Comparison of ENCODE assay signal across 9 mouse cellular contexts in the genomic region with DNA sequence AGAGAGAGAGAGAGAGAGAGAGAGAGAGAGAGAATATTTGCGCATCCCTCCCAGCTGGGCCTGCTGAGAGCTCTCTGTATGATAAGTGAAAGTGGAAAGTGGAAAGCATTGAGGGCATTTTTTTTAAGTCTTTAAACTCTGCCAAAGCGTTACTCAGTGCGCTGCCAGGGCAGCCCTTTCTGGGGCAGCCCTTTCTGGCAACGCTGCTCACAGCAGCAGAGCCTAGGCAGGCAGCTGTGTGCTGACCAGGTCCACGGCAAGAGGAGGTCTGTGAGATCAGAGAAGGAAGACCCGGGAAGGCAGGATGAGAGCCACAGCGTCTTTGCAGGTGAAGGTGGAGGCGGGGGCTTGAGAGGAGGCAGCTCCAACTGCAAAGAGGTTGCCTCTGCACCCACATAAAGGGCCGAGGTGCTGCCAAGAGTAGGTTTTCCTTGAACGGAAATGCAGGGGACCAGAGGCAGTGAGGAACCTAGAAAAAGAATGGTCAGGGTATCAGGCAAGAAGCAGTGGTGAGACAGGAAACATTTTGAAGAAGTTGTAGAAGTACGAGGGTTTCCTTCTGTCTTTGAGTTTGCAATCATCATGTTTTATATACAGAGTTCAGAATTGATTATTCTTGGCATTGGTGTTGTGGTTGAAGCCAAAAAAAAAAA.
A peak's percentile ranks its signal among the peaks of the same experiment; 100 is the strongest.
DNase-seq lines count a peak whose midpoint lies in the region; ATAC-seq and TF ChIP-seq lines count a peak whose summit lies in the region.
"Had no signal": no experiment of that assay in that cellular context is flagged by ENCODE, and none has a peak within 500 bp of the region (broad histone marks: within the 10 kb centered on the region; RNA-seq: fewer than 3 reads in every experiment).

No protein-coding gene starts in this region.

- H3K27ac ChIP-seq in forebrain, embryonic 16.5 days (ENCODE audit: low read length): peak overlapping the region; percentile 32; the same call in 1 of the 2 replicates
- H3K27ac ChIP-seq in hindbrain, postnatal 0 days: peak overlapping the region; percentile 56; the same call in 1 of the 2 replicates
- H3K27ac ChIP-seq in stomach, embryonic 14.5 days (ENCODE audit: low read length): peak overlapping the region; percentile 68
- H3K27ac ChIP-seq in kidney, embryonic 16.5 days (ENCODE audit: low read length): no peak overlapping the region
- H3K27ac ChIP-seq: macrophage had no signal

- H3K4me3 ChIP-seq in forebrain, embryonic 16.5 days (replicated peaks; ENCODE audit: low read length): no peak overlapping the region
- H3K4me3 ChIP-seq in hindbrain, postnatal 0 days (ENCODE audit: low read length): 0 out of 2 replicates have a peak overlapping the region, but pooled peaks have one; percentile 4
- H3K4me3 ChIP-seq in stomach, embryonic 14.5 days (ENCODE audit: low read depth, low read length): no peak overlapping the region
- H3K4me3 ChIP-seq in kidney, embryonic 16.5 days (ENCODE audit: low read length): no peak overlapping the region

- H3K9me3 ChIP-seq in forebrain, embryonic 16.5 days (ENCODE audit: control insufficient read depth, low read length): no peaks in the 10 kb centered on the region
- no peaks in the 10 kb centered on the region for H3K9me3 ChIP-seq in hindbrain, postnatal 0 days (ENCODE audit: low read length)
- H3K9me3 ChIP-seq in stomach, embryonic 14.5 days (ENCODE audit: control insufficient read depth, low read depth, low read length): no peaks in the 10 kb centered on the region
- H3K9me3 ChIP-seq in kidney, embryonic 16.5 days (ENCODE audit: low read length): no peaks in the 10 kb centered on the region

- peak; percentile 11 for DNase-seq in kidney, postnatal 10 days
- no peak for DNase-seq in kidney, postnatal 25 days
- peak; percentile 19 for DNase-seq in adipocyte (ENCODE audit: low spot score)
- peak; percentile 70 for DNase-seq in hindbrain, postnatal 0 days (ENCODE audit: low spot score)

- H3K9ac ChIP-seq in forebrain, embryonic 16.5 days (replicated peaks; ENCODE audit: low read depth, low read length): no peak overlapping the region
- no peak overlapping the region for H3K9ac ChIP-seq in hindbrain, postnatal 0 days (replicated peaks; ENCODE audit: low read length)
- H3K9ac ChIP-seq in stomach, embryonic 14.5 days (replicated peaks; ENCODE audit: low read depth, low read length): no peak overlapping the region
- no peak overlapping the region for H3K9ac ChIP-seq in kidney, embryonic 16.5 days (replicated peaks; ENCODE audit: low read length)

- H3K36me3 ChIP-seq in forebrain, embryonic 16.5 days (ENCODE audit: control insufficient read depth, insufficient read depth): peaks cover 7% of the 10 kb centered on the region; the same call in 1 of the 2 replicates
- H3K36me3 ChIP-seq in hindbrain, postnatal 0 days (ENCODE audit: insufficient read depth, low read length): 0 out of 2 replicates have a peak, but pooled peaks cover 4% of the 10 kb centered on the region
- H3K36me3 ChIP-seq in stomach, embryonic 14.5 days (ENCODE audit: control insufficient read depth, insufficient read depth, low read length): no peaks in the 10 kb centered on the region
- peaks cover 4% of the 10 kb centered on the region for H3K36me3 ChIP-seq in kidney, embryonic 16.5 days (ENCODE audit: insufficient read depth, low read length)

- TF ChIP-seq CTCF in hindbrain, postnatal 0 days (IDR thresholded peaks at IDR 0.05; ENCODE audit: low read depth): no peak

- H3K4me1 ChIP-seq in forebrain, embryonic 16.5 days (replicated peaks; ENCODE audit: control insufficient read depth, insufficient read depth, low read length): peaks cover 8% of the 10 kb centered on the region
- peaks cover 9% of the 10 kb centered on the region; the same call in 1 of the 2 replicates for H3K4me1 ChIP-seq in hindbrain, postnatal 0 days (ENCODE audit: insufficient read depth, low read length)
- H3K4me1 ChIP-seq in stomach, embryonic 14.5 days (ENCODE audit: control insufficient read depth, insufficient read depth, low read length): peaks cover 19% of the 10 kb centered on the region
- H3K4me1 ChIP-seq in kidney, embryonic 16.5 days (ENCODE audit: insufficient read depth, low read length): peaks cover 10% of the 10 kb centered on the region; the same call in 1 of the 2 replicates

- H3K4me2 ChIP-seq in forebrain, embryonic 16.5 days (ENCODE audit: low read length): no peak overlapping the region
- H3K4me2 ChIP-seq in hindbrain, postnatal 0 days (ENCODE audit: low read depth, low read length): peak overlapping the region; percentile 45
- H3K4me2 ChIP-seq in stomach, embryonic 14.5 days (replicated peaks; ENCODE audit: low read depth, low read length): 0 out of 2 replicates have a peak overlapping the region, but pooled peaks have one; percentile 6
- no peak overlapping the region for H3K4me2 ChIP-seq in kidney, embryonic 16.5 days (replicated peaks; ENCODE audit: low read depth, low read length)

- H3K27me3 ChIP-seq in forebrain, embryonic 16.5 days (replicated peaks; ENCODE audit: control insufficient read depth, insufficient read depth, low read length): no peaks in the 10 kb centered on the region
- no peaks in the 10 kb centered on the region for H3K27me3 ChIP-seq in hindbrain, postnatal 0 days (ENCODE audit: insufficient read depth, low read length)
- H3K27me3 ChIP-seq in stomach, embryonic 14.5 days (ENCODE audit: control insufficient read depth, insufficient read depth, low read length): no peaks in the 10 kb centered on the region
- H3K27me3 ChIP-seq in kidney, embryonic 16.5 days (ENCODE audit: insufficient read depth, low read length): no peaks in the 10 kb centered on the region

- WGBS in forebrain, embryonic 16.5 days: 52% methylated on average over 11 of the region's 11 CpGs
- WGBS in hindbrain, postnatal 0 days: 38% methylated on average over 11 of the region's 11 CpGs
- 37% methylated on average over 11 of the region's 11 CpGs for WGBS in stomach, embryonic 14.5 days
- 52% methylated on average over 10 of the region's 11 CpGs for WGBS in kidney, embryonic 16.5 days

- peak; percentile 73 for ATAC-seq in forebrain, embryonic 16.5 days
- peak; percentile 81 for ATAC-seq in hindbrain, postnatal 0 days
- ATAC-seq in stomach, embryonic 14.5 days (ENCODE audit: insufficient number of reproducible peaks, insufficient read depth, low FRiP score, low read depth): no peak; the same call in 1 of the 2 replicates
- no peak for ATAC-seq in CD4-positive, CD25-positive, alpha-beta regulatory T cell, adult 4 months
- ATAC-seq in kidney, embryonic 16.5 days (ENCODE audit: low FRiP score, low TSS enrichment): no peak

Comparison
In these comparisons a context has a peak if more than half of its experiments do, and no peak if none do; other contexts are left out.
1. DNase-seq: peak in kidney, postnatal 10 days (single experiment), adipocyte (single experiment) and hindbrain, postnatal 0 days (single experiment); none in kidney, postnatal 25 days (0 of 2).
2. ATAC-seq: peak in forebrain, embryonic 16.5 days (single experiment) and hindbrain, postnatal 0 days (single experiment); none in stomach, embryonic 14.5 days (single experiment), CD4-positive, CD25-positive, alpha-beta regulatory T cell, adult 4 months (single experiment) and kidney, embryonic 16.5 days (single experiment).
3. H3K4me2 ChIP-seq: peak in hindbrain, postnatal 0 days (single experiment) and stomach, embryonic 14.5 days (single experiment); none in forebrain, embryonic 16.5 days (single experiment) and kidney, embryonic 16.5 days (single experiment).